Mouse (Mus musculus) right cerebral cortex, postnatal 14 days (tissue): ENCODE data around the gene Arl2.

Experiments
- DNase-seq: peaks from one replicate; pipeline ENCODE4 v3.0.0; 2022

Gene Arl2

DNA sequence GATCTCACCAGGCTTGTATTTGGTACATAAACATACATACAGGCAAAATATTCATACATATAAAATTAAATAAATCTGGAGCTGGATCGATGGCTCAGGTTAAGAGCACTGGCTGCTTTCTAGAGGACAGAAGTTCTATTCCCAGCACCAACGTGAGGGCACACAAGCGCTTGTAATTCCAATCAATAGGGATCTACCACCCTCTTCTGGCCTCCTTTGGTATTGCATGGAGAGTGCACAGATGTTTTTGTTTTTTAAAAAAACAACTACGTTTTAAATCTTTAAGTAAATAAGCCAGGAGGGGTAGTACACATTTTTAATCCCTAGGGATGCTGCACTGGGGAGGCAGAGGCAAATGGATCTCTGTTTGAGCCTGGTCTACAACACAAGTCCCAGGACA, 15.1 kb downstream of the Arl2 start:
- no peak for DNase-seq

DNA sequence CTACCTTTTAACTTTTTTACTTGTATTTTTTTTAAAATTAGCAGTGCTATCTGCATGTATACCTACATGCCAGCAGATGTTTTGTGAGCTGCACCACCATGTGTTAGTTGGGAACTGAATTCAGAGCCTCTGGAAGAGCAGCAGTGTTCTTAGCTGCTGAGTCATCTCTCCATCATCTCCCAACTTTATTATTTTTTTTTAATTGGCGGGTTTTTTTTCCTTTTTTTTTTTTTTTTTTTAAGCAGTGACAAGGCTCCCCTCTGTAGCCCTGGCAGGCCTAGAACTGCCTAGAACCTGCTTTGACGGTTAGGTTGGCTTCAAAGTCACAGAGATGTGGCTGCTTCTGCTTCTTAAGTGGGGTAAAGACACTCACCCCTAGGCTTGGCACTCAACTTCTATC, 16.4 kb downstream of the Arl2 start:
- no peak for DNase-seq

DNA sequence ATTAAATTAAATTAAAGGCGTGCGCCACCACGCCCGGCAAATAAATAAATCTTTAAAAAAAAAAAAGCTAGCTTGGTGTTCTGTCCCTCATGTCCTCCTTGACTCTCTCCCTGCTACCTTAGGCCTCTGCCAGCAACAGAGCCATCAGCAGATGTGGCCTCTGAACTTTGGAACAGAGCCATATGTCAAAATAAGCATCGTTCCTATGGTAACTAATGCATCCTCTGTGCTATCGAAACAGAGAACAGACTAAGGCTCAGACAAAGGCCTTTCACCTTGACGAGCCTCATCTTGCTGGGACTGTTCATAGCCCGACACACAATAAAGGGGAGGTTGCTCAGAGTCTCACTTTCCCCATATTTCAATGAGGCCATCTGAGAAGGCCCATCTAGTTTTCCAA, 18.0 kb downstream of the Arl2 start:
- no peak for DNase-seq

GRCm38 (mm10) chr19:6121761-6122160, 19.6 kb downstream of the Arl2 start:
- DNase-seq, result no peak

- peak; percentile 35 for DNase-seq
Observed at GRCm38 (mm10) chr19:6118677-6119185, 22.6 kb downstream of the Arl2 start.

- DNase-seq, result peak; percentile 86
Observed at GRCm38 (mm10) chr19:6117986-6118676, 23.2 kb downstream of the Arl2 start, which contains the start of gene Sac3d1. Sac3d1 (minus strand) TSS chr19:6118650.

- no peak for DNase-seq
Observed at GRCm38 (mm10) chr19:6117346-6117985, 23.9 kb downstream of the Arl2 start.

GRCm38 (mm10) chr19:6116113-6116850, 25.1 kb downstream of the Arl2 start:
- DNase-seq, result no peak

- DNase-seq, result no peak
Observed at GRCm38 (mm10) chr19:6113116-6113515, 28.2 kb downstream of the Arl2 start.

DNA sequence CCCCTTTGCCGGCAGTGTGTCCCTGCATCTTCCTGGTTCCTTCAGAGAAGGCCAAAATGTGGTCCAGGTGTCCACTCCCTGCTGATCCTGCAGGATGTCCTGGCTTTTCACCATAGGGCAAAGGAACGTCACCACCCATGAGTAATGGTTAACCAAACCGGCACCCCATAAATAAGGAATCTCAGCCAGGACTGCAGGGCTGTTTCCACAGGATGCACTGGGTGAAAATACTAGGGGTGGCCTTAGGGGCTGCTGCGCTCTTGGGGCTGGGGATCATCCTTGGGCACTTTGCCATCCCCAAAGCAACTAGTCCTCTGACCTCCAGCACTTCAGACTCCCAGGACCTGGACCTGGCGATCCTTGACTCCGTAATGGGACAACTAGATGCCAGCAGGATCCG, 35.8 kb downstream of the Arl2 start, which contains the start of gene Naaladl1:
Gene Naaladl1 (plus strand): TSS at position 197 of the 400 bp plus-strand sequence.
- no peak for DNase-seq

- no peak for DNase-seq
Observed at GRCm38 (mm10) chr19:6104476-6104875, 36.9 kb downstream of the Arl2 start.

- DNase-seq, result no peak
Observed at GRCm38 (mm10) chr19:6102169-6102853, 39.0 kb downstream of the Arl2 start.

DNA sequence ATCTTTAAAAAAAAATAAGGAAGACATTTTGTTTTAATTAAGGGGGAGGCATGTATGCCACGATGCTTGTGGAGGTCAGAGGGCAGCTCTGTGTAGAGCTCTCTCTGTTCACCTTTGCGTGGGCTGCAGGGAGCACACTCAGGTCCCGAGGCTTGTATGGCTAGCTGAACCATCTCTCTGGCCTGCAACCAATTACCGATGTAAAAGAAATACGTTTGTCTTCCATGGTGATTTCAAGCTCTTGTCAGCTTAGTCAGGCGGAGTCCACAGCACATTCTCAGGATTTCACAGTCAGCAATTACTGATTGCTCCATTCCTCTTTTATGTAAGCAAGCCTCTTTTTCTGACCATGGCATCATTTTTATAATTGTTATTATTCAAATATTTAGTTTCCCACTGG, 40.2 kb downstream of the Arl2 start:
- DNase-seq, result no peak

DNA sequence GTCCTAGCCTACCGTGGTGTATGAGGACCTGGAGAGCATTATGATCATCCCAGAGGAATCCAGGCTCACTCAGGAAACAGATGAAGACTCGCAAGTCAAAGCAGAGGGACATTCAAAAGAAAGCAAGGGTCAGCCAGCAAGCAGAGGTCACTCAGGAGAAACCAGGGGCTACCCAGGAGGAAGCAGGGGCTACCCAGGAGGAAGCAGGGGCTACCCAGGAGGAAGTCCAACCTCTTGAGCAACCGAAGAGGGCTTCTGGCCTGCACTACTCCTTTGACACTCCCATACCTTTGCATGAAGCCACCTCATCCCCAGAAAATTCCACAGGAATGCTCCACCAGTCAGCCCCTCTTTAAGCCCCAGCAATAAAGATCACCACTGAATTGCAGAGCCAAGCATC, 43.5 kb downstream of the Arl2 start:
- DNase-seq, result no peak

- DNase-seq, result no peak
Observed at GRCm38 (mm10) chr19:6094119-6094518, 47.2 kb downstream of the Arl2 start, which contains the start of gene AC131692.1. AC131692.1 (plus strand) TSS chr19:6094419.

DNA sequence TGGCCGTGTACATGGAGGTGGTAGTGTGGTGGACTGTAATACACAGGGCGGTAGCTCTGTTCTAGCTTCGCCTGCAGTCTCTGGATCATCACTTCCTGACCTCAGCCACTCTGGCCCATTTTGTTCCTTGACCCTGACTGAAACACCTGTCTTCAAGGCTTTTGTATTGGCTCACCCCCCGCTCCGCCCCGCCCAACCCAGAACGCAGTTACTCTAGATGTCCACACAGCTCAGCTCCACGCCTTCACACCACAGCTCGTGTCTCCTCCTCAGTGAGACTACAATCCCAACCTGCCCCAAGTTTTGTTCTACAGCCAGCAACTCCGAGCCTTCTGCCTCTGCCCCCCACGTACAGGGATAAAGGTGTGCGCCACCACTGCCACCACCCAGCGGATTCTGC, 52.5 kb downstream of the Arl2 start:
- DNase-seq, result no peak

DNA sequence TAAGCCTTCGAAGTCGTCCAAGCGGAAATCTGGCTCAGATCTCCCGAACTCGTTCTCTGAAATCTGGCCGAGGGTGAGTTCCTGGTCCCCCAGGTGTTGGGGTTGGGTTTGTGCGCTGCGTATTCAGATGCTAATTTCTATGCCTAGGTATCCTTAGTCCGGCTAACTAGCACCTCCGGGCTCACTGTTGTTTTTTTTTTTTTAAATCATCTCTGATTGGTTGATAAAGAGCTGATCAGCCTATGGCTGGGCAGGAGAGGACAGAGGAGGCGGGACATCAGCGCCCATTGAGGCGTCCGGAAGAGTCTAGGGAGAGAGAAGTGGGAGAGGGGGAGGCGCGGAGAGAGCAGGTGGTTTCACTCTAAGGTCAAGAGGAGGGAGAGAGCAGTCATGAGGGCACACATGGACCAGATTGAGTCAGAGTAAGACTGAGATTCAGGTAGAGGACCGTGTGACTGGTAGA, 55.9 kb downstream of the Arl2 start:
- DNase-seq, result no peak

GRCm38 (mm10) chr19:6084478-6085248, 56.7 kb downstream of the Arl2 start, which contains the start of the genes Zfpl1 and Cdca5:
Zfpl1 (minus strand) TSS chr19:6084956.
Cdca5 (plus strand) TSS chr19:6084983.
- DNase-seq, result peak; percentile 95
